9 mouse cellular contexts compared by ENCODE assay signal in genomic region chr12:70367326-70368248, GRCm38 (mm10). TPM values are rescaled to one million over a fixed set of nuclear protein-coding genes. Genes with fewer than 3 reads are reported as not detected.
DNase-seq lines count a peak whose midpoint lies in the region; ATAC-seq and TF ChIP-seq lines count a peak whose summit lies in the region.
"Had no signal": no experiment of that assay in that cellular context is flagged by ENCODE, and none has a peak within 500 bp of the region (broad histone marks: within the 10 kb centered on the region; RNA-seq: fewer than 3 reads in every experiment).

No protein-coding gene starts in this region.

- no peaks in the 10 kb centered on the region for H3K27me3 ChIP-seq in lung, embryonic 14.5 days (ENCODE audit: insufficient read depth, low read length)
- no peaks in the 10 kb centered on the region for H3K27me3 ChIP-seq in embryonic facial prominence, embryonic 13.5 days

- no peak overlapping the region for H3K9ac ChIP-seq in lung, embryonic 14.5 days
- H3K9ac ChIP-seq in embryonic facial prominence, embryonic 13.5 days: peak overlapping the region; percentile 61; the same call in 1 of the 2 replicates

- 32% methylated on average over 19 of the region's 19 CpGs for WGBS in lung, embryonic 14.5 days
- 40% methylated on average over 19 of the region's 19 CpGs for WGBS in embryonic facial prominence, embryonic 13.5 days

- ATAC-seq in lung, embryonic 14.5 days (ENCODE audit: insufficient read depth): peak; percentile 98
- 0 out of 2 replicates have a peak, but pooled peaks have one; percentile 59 for ATAC-seq in embryonic facial prominence, embryonic 13.5 days (ENCODE audit: insufficient number of reproducible peaks, insufficient read depth, low FRiP score, low TSS enrichment, low read depth)

- H3K9me3 ChIP-seq in lung, embryonic 14.5 days (ENCODE audit: low read depth, low read length): no peaks in the 10 kb centered on the region
- no peaks in the 10 kb centered on the region for H3K9me3 ChIP-seq in embryonic facial prominence, embryonic 13.5 days
- H3K9me3 ChIP-seq: G1E had no signal

- no peak overlapping the region; the same call in 1 of the 2 replicates for H3K4me3 ChIP-seq in lung, embryonic 14.5 days (ENCODE audit: low read depth, low read length)
- peak overlapping the region; percentile 24 for H3K4me3 ChIP-seq in embryonic facial prominence, embryonic 13.5 days
- peak overlapping the region; percentile 17; the same call in 1 of the 2 replicates for H3K4me3 ChIP-seq in layer of hippocampus, adult 2 months

- 0 out of 2 replicates have a peak, but pooled peaks have one; percentile 17 for TF ChIP-seq CTCF in lung, embryonic 14.5 days (IDR thresholded peaks at IDR 0.05; ENCODE audit: low read depth)
- TF ChIP-seq CTCF in layer of hippocampus, adult 2 months (conservative IDR thresholded peaks at IDR 0.05): peak; percentile 48

- H3K4me1 ChIP-seq in lung, embryonic 14.5 days (ENCODE audit: insufficient read depth): no peaks in the 10 kb centered on the region
- H3K4me1 ChIP-seq in embryonic facial prominence, embryonic 13.5 days: peaks cover 8% of the 10 kb centered on the region

- H3K4me2 ChIP-seq in lung, embryonic 14.5 days: peak overlapping the region; percentile 50
- peak overlapping the region; percentile 56 for H3K4me2 ChIP-seq in embryonic facial prominence, embryonic 13.5 days

- 0 out of 2 replicates have a peak overlapping the region, but pooled peaks have one; percentile 24 for H3K27ac ChIP-seq in lung, embryonic 14.5 days (ENCODE audit: low read depth)
- H3K27ac ChIP-seq in embryonic facial prominence, embryonic 13.5 days: no peak overlapping the region
- H3K27ac ChIP-seq in layer of hippocampus, adult 2 months: peak overlapping the region; percentile 88

- no peaks in the 10 kb centered on the region for H3K36me3 ChIP-seq in lung, embryonic 14.5 days (ENCODE audit: insufficient read depth)
- no peaks in the 10 kb centered on the region for H3K36me3 ChIP-seq in embryonic facial prominence, embryonic 13.5 days
- H3K36me3 ChIP-seq: G1E had no signal

- peak; percentile 84 for DNase-seq in lung, embryonic 14.5 days
- no peak for DNase-seq in lung, postnatal 25 days (ENCODE audit: low spot score)
- DNase-seq in heart, postnatal 4 days: peak; percentile 49
- peak; percentile 51 to 65 for DNase-seq in layer of hippocampus, adult 2 months (ENCODE audit: low spot score in 2 of 2)
- DNase-seq in lung, postnatal 36 days: peak; percentile 4
- DNase-seq in right cerebral cortex, postnatal 25 days: peak; percentile 83
- no peak for DNase-seq in thymus, postnatal 10 days (ENCODE audit: low spot score in 2 of 2)

RNA-seq across cellular contexts. Expression of gene Trim9, which starts 20.2 kb away (rescaled TPM):
- polyA plus RNA-seq in lung, embryonic 14.5 days (2014; fragmentation: Nextera tagmentation; extraction: Ambion mirVana): 0.47 and 0.59 TPM in 2 replicates
- polyA plus RNA-seq in embryonic facial prominence, embryonic 13.5 days (2015; fragmentation: Nextera tagmentation; extraction: Ambion mirVana): 1.5 and 2.3 TPM in 2 replicates
- under 1 TPM; 0.36 to 0.95 TPM for total RNA-seq in heart, postnatal 4 days (2021)
- total RNA-seq in layer of hippocampus, adult 2 months (2021): 100 to 1,000 TPM; 306 to 310 TPM
- polyA plus RNA-seq: G1E had no signal

Comparison
In these comparisons a context has a peak if more than half of its experiments do, and no peak if none do; other contexts are left out.
1. DNase-seq: peak in lung, embryonic 14.5 days (single experiment), heart, postnatal 4 days (single experiment), layer of hippocampus, adult 2 months (2 of 2), lung, postnatal 36 days (single experiment) and right cerebral cortex, postnatal 25 days (single experiment); none in lung, postnatal 25 days (single experiment) and thymus, postnatal 10 days (0 of 2).
2. RNA of gene Trim9, which starts 20.2 kb away (total RNA-seq): 306 to 310 TPM in layer of hippocampus, adult 2 months; 0.36 to 0.95 TPM in heart, postnatal 4 days; every median in the first group is over 100 times any median in the second.